Mouse (Mus musculus): ENCODE data around the gene Rab27a.

Gene Rab27a

DNA sequence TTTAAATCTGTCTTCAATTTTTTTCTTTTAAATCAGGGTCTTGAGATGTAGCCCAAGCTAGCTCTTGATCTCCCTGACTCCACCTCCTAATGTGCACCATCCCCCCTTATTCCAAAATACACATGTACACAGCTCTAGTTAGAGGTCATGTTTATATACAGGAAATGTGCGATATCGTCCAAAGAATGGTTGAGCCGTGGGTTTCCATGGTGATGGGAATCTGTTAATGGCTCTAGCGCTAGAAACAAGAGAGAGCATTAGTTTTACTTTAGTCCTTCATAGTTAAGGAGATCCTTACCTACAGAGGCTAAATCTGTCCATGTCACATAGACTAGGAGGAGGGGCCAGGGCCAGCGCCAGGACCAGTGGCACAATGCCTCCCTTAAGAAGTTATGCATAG lies 5.2 kb downstream of the Rab27a start:
- no peaks in the 10 kb centered on the region for H3K36me3 ChIP-seq (ENCODE audit: insufficient read depth, low read length)
- peaks cover 60% of the 10 kb centered on the region for H3K4me1 ChIP-seq (replicated peaks; ENCODE audit: low read depth, low read length)
- no peaks in the 10 kb centered on the region for H3K9me3 ChIP-seq (ENCODE audit: low read length)
- no peak overlapping the region for H3K4me3 ChIP-seq (replicated peaks; ENCODE audit: low read length)
- TF ChIP-seq CTCF (conservative IDR thresholded peaks at IDR 0.05; ENCODE audit: low read length) = no peak
- TF ChIP-seq NANOG (IDR thresholded peaks at IDR 0.05; ENCODE audit: borderline replicate concordance, low read length) = peak; percentile 62; the same call in 1 of the 2 replicates
- no peaks in the 10 kb centered on the region for H3K27me3 ChIP-seq (ENCODE audit: insufficient read depth, low read length)

DNA sequence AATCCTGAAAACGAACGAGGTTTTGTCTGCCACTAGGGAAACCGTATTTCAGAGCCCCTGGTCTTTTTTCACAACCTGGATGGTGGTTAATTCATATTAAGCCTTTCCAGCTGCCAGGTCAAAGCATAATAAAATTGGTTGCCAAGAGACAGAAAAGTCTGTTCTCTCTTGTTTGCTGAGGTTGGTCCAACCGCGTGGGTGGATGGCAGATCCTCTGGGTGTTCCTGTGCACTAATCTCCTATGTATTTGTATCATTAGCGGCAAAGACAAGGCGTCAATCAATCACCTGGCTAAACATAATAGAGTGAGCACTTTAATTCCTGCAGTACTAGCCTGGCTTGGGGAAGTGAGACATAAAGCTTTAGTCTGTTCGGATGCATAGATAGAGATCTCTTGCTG lies 6.0 kb downstream of the Rab27a start:
- Histone ChIP-seq H3K36me3 (ENCODE audit: insufficient read depth, low read length) (no peaks in the 10 kb centered on the region), H3K9me3 (ENCODE audit: low read length) (no peaks in the 10 kb centered on the region), H3K4me1 (replicated peaks; ENCODE audit: low read depth, low read length) (peaks cover 60% of the 10 kb centered on the region), H3K4me3 (replicated peaks; ENCODE audit: low read length) (no peak overlapping the region), H3K27me3 (ENCODE audit: insufficient read depth, low read length) (no peaks in the 10 kb centered on the region)
- no peak for TF ChIP-seq POU5F1 (IDR thresholded peaks at IDR 0.05; ENCODE audit: borderline replicate concordance, low read length)
- no peak for TF ChIP-seq CTCF (conservative IDR thresholded peaks at IDR 0.05; ENCODE audit: low read length)
- TF ChIP-seq NANOG (IDR thresholded peaks at IDR 0.05; ENCODE audit: borderline replicate concordance, low read length) = no peak

DNA sequence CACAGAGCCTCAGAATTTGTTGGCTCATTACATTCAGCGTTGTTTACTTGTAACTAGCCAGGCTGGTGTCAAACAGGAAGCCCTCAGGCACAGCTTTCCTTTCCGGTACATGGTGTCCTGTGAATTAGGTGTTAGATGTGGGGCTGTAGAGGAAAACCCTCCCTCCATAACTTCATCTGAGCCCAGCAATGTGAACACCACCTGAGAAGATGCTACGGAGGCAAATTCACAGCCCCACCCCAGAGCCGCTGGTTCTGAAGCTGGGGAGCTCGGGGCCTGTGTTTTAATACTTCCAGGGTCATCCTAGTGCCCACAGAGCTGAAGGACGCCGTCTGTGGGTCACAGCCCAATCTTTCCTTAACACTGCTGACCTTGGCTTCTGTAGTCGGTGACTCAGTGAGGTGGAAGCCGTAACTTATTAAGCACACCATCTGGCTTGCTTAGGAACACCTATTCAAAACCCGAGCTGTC lies 10.8 kb downstream of the Rab27a start:
- Histone ChIP-seq H3K4me3 (replicated peaks; ENCODE audit: low read length) (0 out of 2 replicates have a peak overlapping the region, but pooled peaks have one; percentile 5), H3K4me1 (replicated peaks; ENCODE audit: low read depth, low read length) (peaks cover 67% of the 10 kb centered on the region), H3K27me3 (ENCODE audit: insufficient read depth, low read length) (no peaks in the 10 kb centered on the region), H3K9me3 (ENCODE audit: low read length) (no peaks in the 10 kb centered on the region), H3K36me3 (ENCODE audit: insufficient read depth, low read length) (no peaks in the 10 kb centered on the region)
- no peak for TF ChIP-seq NANOG (IDR thresholded peaks at IDR 0.05; ENCODE audit: borderline replicate concordance, low read length)

DNA sequence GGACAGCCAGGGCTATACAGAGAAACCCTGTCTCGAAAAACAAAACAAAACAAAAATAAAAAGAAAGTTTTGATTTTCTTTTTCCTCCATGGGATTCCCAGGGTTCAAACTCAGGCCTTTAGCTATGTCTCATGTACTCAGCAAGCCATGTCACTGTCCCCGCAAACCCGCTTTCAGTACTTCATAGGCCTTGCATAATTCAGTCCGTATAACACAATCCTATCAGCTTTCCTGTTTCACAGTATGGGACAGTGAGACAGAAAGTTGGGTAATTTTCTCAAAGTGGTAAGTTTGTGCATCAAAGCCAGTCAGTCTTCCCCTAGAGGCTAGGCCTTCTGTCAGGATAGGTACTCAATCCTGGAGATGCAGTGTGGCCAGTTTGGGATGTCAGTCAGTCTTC lies 14.6 kb downstream of the Rab27a start:
- no peaks in the 10 kb centered on the region for H3K9me3 ChIP-seq (ENCODE audit: low read length)
- peaks cover 70% of the 10 kb centered on the region for H3K4me1 ChIP-seq (replicated peaks; ENCODE audit: low read depth, low read length)
- no peaks in the 10 kb centered on the region for H3K27me3 ChIP-seq (ENCODE audit: insufficient read depth, low read length)
- TF ChIP-seq NANOG (IDR thresholded peaks at IDR 0.05; ENCODE audit: borderline replicate concordance, low read length) (no peak), POU5F1 (IDR thresholded peaks at IDR 0.05; ENCODE audit: borderline replicate concordance, low read length) (no peak), CTCF (conservative IDR thresholded peaks at IDR 0.05; ENCODE audit: low read length) (no peak)
- H3K4me3 ChIP-seq (replicated peaks; ENCODE audit: low read length) = no peak overlapping the region
- H3K36me3 ChIP-seq (ENCODE audit: insufficient read depth, low read length) = no peaks in the 10 kb centered on the region

DNA sequence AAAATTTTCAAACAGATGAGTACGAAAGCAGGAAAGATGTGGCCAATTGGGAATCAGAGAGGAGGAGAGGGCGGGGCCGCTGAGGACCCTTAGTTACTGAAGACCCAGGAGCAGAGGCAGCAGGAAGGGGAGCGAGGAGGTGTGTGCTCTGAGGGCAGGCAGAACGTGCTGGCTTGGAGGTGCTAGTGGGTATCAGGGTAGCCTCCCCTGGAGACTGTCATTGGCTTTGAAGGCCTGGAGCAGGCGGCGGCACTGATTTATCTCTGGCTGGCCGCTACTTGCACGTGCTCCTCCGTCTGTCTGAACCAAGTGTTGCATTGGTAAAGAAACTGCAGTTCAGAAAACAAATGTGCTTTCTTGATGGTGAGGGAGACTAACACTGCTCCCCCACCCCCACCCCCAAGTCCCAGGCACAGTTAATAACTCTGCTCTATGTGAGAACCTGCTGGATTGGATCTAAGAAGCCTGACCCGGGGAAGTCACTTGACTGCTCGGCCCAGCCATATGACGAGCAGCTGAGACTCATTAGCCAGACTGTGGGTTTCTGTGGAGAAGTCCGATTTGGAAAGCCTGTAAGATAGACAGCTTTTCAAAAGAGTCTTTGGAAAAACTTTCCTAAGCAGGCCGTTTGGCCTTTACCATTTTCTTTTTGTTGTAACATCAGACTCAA lies 19.1 kb downstream of the Rab27a start:
- Histone ChIP-seq H3K4me1 (replicated peaks; ENCODE audit: low read depth, low read length) (peaks cover 63% of the 10 kb centered on the region), H3K9me3 (ENCODE audit: low read length) (peaks cover 3% of the 10 kb centered on the region; the same call in 1 of the 2 replicates)
- no peak for TF ChIP-seq POU5F1 (IDR thresholded peaks at IDR 0.05; ENCODE audit: borderline replicate concordance, low read length)
- no peak for TF ChIP-seq CTCF (conservative IDR thresholded peaks at IDR 0.05; ENCODE audit: low read length)
- TF ChIP-seq NANOG (IDR thresholded peaks at IDR 0.05; ENCODE audit: borderline replicate concordance, low read length) = no peak

DNA sequence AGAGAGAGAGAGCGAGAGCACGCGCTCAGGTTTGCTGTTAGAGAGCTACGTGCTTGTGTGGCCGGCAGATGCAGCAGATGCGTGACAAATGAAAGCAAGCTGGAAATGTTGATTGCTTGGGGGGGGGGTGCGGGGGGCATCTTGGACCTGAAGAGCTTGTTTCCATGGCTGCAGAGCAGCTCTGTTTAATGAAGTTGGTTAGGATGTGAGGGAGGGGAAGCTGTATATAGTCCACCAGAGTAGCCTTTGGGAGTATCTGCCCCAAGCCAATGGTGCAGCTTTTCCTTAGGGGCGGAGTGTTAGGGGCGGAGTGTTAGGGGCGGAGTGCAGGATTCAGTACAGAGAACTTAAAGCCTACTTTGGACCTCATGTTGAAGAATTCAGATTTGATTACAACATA lies 22.4 kb downstream of the Rab27a start:
- TF ChIP-seq NANOG (IDR thresholded peaks at IDR 0.05; ENCODE audit: borderline replicate concordance, low read length) = no peak
- TF ChIP-seq POU5F1 (IDR thresholded peaks at IDR 0.05; ENCODE audit: borderline replicate concordance, low read length) = no peak
- no peak for TF ChIP-seq CTCF (conservative IDR thresholded peaks at IDR 0.05; ENCODE audit: low read length)
- Histone ChIP-seq H3K9me3 (ENCODE audit: low read length) (peaks cover 6% of the 10 kb centered on the region; the same call in 1 of the 2 replicates), H3K36me3 (ENCODE audit: insufficient read depth, low read length) (no peaks in the 10 kb centered on the region), H3K4me1 (replicated peaks; ENCODE audit: low read depth, low read length) (peaks cover 69% of the 10 kb centered on the region), H3K27me3 (ENCODE audit: insufficient read depth, low read length) (no peaks in the 10 kb centered on the region), H3K4me3 (replicated peaks; ENCODE audit: low read length) (peak overlapping the region; percentile 21)

More for the DNA sequence above, 19.1 kb downstream of the Rab27a start:
- Histone ChIP-seq H3K36me3 (ENCODE audit: insufficient read depth, low read length) (no peaks in the 10 kb centered on the region), H3K27me3 (ENCODE audit: insufficient read depth, low read length) (no peaks in the 10 kb centered on the region), H3K4me3 (replicated peaks; ENCODE audit: low read length) (peak overlapping the region; percentile 55)

DNA sequence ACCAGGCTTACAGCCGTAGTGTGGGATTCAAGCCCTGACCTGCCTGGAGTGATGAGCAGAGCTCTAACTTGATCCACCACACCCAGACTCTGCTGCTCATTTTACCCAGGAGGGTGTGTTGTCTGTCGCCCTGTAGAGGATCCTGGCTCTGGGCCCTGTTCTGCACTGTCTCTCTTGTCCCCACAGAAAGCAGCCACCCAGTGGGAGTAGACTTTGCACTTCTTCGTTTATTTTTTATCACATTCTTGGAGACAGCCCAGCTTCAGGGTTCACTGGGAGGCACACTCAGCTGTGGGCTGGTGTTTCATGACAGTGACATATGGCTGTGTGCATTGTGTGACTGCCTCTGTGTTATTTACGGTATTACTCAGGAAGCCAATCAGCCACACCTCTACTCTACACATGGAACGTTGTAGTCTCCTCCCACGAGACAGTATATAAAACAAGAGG lies 23.6 kb downstream of the Rab27a start:
- peaks cover 6% of the 10 kb centered on the region; the same call in 1 of the 2 replicates for H3K9me3 ChIP-seq (ENCODE audit: low read length)

DNA sequence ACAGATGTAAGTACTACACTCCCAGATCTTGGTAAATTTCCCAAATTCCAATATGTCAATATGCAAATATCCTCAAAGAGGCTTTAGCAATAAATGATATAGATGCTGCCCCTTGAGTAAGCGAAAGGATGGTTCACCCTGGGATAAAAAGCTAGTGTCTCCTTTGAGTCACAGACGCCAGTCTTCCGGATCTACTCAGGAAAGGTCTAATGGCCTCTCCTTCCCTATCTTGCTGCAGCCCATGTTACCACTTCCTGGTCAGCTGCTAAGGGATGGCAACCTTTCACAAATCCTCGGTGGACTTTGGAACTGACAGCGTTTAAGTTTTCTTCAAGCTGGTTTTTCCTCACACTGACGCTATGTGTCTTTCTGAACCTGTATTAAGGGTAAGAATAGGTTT lies 24.0 kb downstream of the Rab27a start:
- no peak overlapping the region; the same call in 1 of the 2 replicates for H3K4me3 ChIP-seq (replicated peaks; ENCODE audit: low read length)
- peaks cover 72% of the 10 kb centered on the region for H3K4me1 ChIP-seq (replicated peaks; ENCODE audit: low read depth, low read length)
- H3K27me3 ChIP-seq (ENCODE audit: insufficient read depth, low read length) = no peaks in the 10 kb centered on the region
- H3K36me3 ChIP-seq (ENCODE audit: insufficient read depth, low read length) = no peaks in the 10 kb centered on the region
- TF ChIP-seq POU5F1 (IDR thresholded peaks at IDR 0.05; ENCODE audit: borderline replicate concordance, low read length) = no peak
- TF ChIP-seq NANOG (IDR thresholded peaks at IDR 0.05; ENCODE audit: borderline replicate concordance, low read length) = no peak
- TF ChIP-seq CTCF (conservative IDR thresholded peaks at IDR 0.05; ENCODE audit: low read length) = no peak
- H3K9me3 ChIP-seq (ENCODE audit: low read length) = peaks cover 6% of the 10 kb centered on the region; the same call in 1 of the 2 replicates

More for the DNA sequence above, 23.6 kb downstream of the Rab27a start:
- peak overlapping the region; percentile 21 for H3K4me3 ChIP-seq (replicated peaks; ENCODE audit: low read length)
- no peaks in the 10 kb centered on the region for H3K27me3 ChIP-seq (ENCODE audit: insufficient read depth, low read length)
- H3K4me1 ChIP-seq (replicated peaks; ENCODE audit: low read depth, low read length) = peaks cover 76% of the 10 kb centered on the region
- H3K36me3 ChIP-seq (ENCODE audit: insufficient read depth, low read length) = no peaks in the 10 kb centered on the region
- TF ChIP-seq NANOG (IDR thresholded peaks at IDR 0.05; ENCODE audit: borderline replicate concordance, low read length) = no peak
- no peak for TF ChIP-seq CTCF (conservative IDR thresholded peaks at IDR 0.05; ENCODE audit: low read length)
- TF ChIP-seq POU5F1 (IDR thresholded peaks at IDR 0.05; ENCODE audit: borderline replicate concordance, low read length) = no peak

All from E14TG2a.4 (cell line).